In the genomic region with DNA sequence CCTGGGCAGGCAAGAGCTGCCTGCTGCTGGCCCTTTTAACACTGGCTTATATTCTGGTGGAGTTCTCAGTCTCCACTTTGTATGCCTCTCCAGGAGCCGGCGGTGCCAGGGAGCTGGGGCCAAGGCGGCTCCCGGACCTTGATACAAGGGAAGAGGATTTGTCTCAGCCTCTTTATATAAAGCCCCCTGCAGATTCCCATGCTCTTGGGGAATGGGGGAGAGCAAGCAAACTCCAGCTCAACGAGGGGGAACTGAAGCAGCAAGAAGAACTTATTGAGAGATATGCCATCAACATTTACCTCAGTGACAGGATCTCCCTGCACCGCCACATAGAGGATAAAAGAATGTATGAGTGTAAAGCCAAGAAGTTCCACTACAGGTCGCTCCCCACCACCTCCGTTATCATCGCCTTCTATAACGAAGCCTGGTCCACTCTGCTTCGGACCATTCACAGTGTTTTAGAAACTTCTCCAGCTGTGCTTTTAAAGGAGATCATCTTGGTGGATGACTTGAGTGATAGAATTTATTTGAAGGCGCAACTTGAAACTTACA, we compare ENCODE assay signal across 9 mouse cellular contexts. TPM values are rescaled to one million over a fixed set of nuclear protein-coding genes. Genes with fewer than 3 reads are reported as not detected.
DNase-seq lines count a peak whose midpoint lies in the region; ATAC-seq and TF ChIP-seq lines count a peak whose summit lies in the region.
"Had no signal": no experiment of that assay in that cellular context is flagged by ENCODE, and none has a peak within 500 bp of the region (broad histone marks: within the 10 kb centered on the region; RNA-seq: fewer than 3 reads in every experiment).

No protein-coding gene starts in this region.

- intact Hi-C loops in gastrocnemius, postnatal 36 days (cut with DNase I): loop anchor here (5.0 kb wide), 1 partner anchor 44 kb away; no protein-coding TSS in a partner anchor

- peak overlapping the region; percentile 88 for H3K9ac ChIP-seq in heart, embryonic 11.5 days (ENCODE audit: low read depth, low read length)
- H3K9ac ChIP-seq in forebrain, embryonic 14.5 days (ENCODE audit: low read length): peak overlapping the region; percentile 85
- peak overlapping the region; percentile 85 for H3K9ac ChIP-seq in liver, postnatal 0 days (replicated peaks)

- no peak for TF ChIP-seq CTCF in E14TG2a.4 (conservative IDR thresholded peaks at IDR 0.05; ENCODE audit: low read length)
- 0 out of 2 replicates have a peak, but pooled peaks have one; percentile 9 for TF ChIP-seq CTCF in liver, postnatal 0 days (IDR thresholded peaks at IDR 0.05; ENCODE audit: low read depth)

- ATAC-seq in heart, embryonic 11.5 days (replicated peaks; ENCODE audit: insufficient number of reproducible peaks, low FRiP score, low TSS enrichment): no peak
- ATAC-seq in forebrain, embryonic 14.5 days: no peak
- ATAC-seq in liver, postnatal 0 days: no peak

- H3K9me3 ChIP-seq in heart, embryonic 11.5 days (replicated peaks; ENCODE audit: control insufficient read depth, low read length): no peaks in the 10 kb centered on the region
- H3K9me3 ChIP-seq in E14TG2a.4 (ENCODE audit: low read length): peaks cover 28% of the 10 kb centered on the region
- no peaks in the 10 kb centered on the region for H3K9me3 ChIP-seq in forebrain, embryonic 14.5 days (replicated peaks; ENCODE audit: control insufficient read depth, low read length)
- no peaks in the 10 kb centered on the region for H3K9me3 ChIP-seq in liver, postnatal 0 days (ENCODE audit: low read length)

- whole genome bisulfite sequencing in heart, embryonic 11.5 days (ENCODE audit: insufficient replicate concordance): 24% methylated on average over 12 of the region's 12 CpGs
- WGBS in forebrain, embryonic 14.5 days: 32% methylated on average over 12 of the region's 12 CpGs
- 46% methylated on average over 12 of the region's 12 CpGs for WGBS in liver, postnatal 0 days (ENCODE audit: insufficient replicate concordance)

- H3K4me1 ChIP-seq in heart, embryonic 11.5 days (ENCODE audit: control insufficient read depth, insufficient read depth, low read length): 0 out of 2 replicates have a peak, but pooled peaks cover 2% of the 10 kb centered on the region
- peaks cover 34% of the 10 kb centered on the region for H3K4me1 ChIP-seq in E14TG2a.4 (replicated peaks; ENCODE audit: low read depth, low read length)
- H3K4me1 ChIP-seq in forebrain, embryonic 14.5 days (ENCODE audit: control insufficient read depth, insufficient read depth, low read length): peaks cover 8% of the 10 kb centered on the region
- H3K4me1 ChIP-seq in liver, postnatal 0 days (ENCODE audit: insufficient read depth): peaks cover 11% of the 10 kb centered on the region

- TF ChIP-seq EP300 in liver, postnatal 0 days (IDR thresholded peaks at IDR 0.05; ENCODE audit: low read depth): no peak

- DNase-seq in heart, adult 9 months (ENCODE audit: low spot score in 2 of 2): no peak
- no peak for DNase-seq in forebrain, embryonic 14.5 days (ENCODE audit: low spot score)
- no peak for DNase-seq in liver, postnatal 0 days
- no peak for DNase-seq in frontal cortex, postnatal 36 days (ENCODE audit: low spot score in 2 of 2)
- DNase-seq in cerebellum, postnatal 4 days (ENCODE audit: low spot score in 2 of 2): no peak
- no peak for DNase-seq in gastrocnemius, postnatal 36 days

- peak overlapping the region; percentile 99 for H3K4me2 ChIP-seq in heart, embryonic 11.5 days
- peak overlapping the region; percentile 88 for H3K4me2 ChIP-seq in forebrain, embryonic 14.5 days (ENCODE audit: low read length)
- H3K4me2 ChIP-seq in liver, postnatal 0 days (ENCODE audit: low read depth, low read length): peak overlapping the region; percentile 96

- no peaks in the 10 kb centered on the region for H3K27me3 ChIP-seq in heart, embryonic 11.5 days (ENCODE audit: control insufficient read depth, insufficient read depth, low read length)
- peaks cover 16% of the 10 kb centered on the region for H3K27me3 ChIP-seq in E14TG2a.4 (ENCODE audit: insufficient read depth, low read length)
- no peaks in the 10 kb centered on the region for H3K27me3 ChIP-seq in forebrain, embryonic 14.5 days (replicated peaks; ENCODE audit: control insufficient read depth, insufficient read depth, low read length)
- H3K27me3 ChIP-seq in liver, postnatal 0 days (ENCODE audit: insufficient read depth, low read length): no peaks in the 10 kb centered on the region
- H3K27me3 ChIP-seq: Patski had no signal

- peak overlapping the region; percentile 98 for H3K4me3 ChIP-seq in heart, embryonic 11.5 days (ENCODE audit: low read depth, low read length)
- peak overlapping the region; percentile 96 for H3K4me3 ChIP-seq in E14TG2a.4 (replicated peaks; ENCODE audit: low read length)
- H3K4me3 ChIP-seq in forebrain, embryonic 14.5 days (ENCODE audit: low read depth, low read length): peak overlapping the region; percentile 81
- peak overlapping the region; percentile 92 for H3K4me3 ChIP-seq in liver, postnatal 0 days (ENCODE audit: low read depth, low read length)

- H3K36me3 ChIP-seq in heart, embryonic 11.5 days (ENCODE audit: control insufficient read depth, insufficient read depth, low read length): peaks cover 10% of the 10 kb centered on the region
- H3K36me3 ChIP-seq in E14TG2a.4 (ENCODE audit: insufficient read depth, low read length): peaks cover 15% of the 10 kb centered on the region
- peaks cover 23% of the 10 kb centered on the region for H3K36me3 ChIP-seq in forebrain, embryonic 14.5 days (ENCODE audit: control insufficient read depth, insufficient read depth, low read length)
- peaks cover 2% of the 10 kb centered on the region; the same call in 1 of the 2 replicates for H3K36me3 ChIP-seq in liver, postnatal 0 days (replicated peaks; ENCODE audit: insufficient read depth, low read length)

- H3K27ac ChIP-seq in heart, embryonic 11.5 days (ENCODE audit: low read depth, low read length): no peak overlapping the region
- H3K27ac ChIP-seq in forebrain, embryonic 14.5 days (ENCODE audit: low read depth, low read length): no peak overlapping the region
- peak overlapping the region; percentile 85; the same call in 1 of the 2 replicates for H3K27ac ChIP-seq in liver, postnatal 0 days (ENCODE audit: low read depth)

RNA-seq across cellular contexts. Expression of a gene that starts 0.5 kb away (rescaled TPM):
- polyA plus RNA-seq in heart, embryonic 11.5 days (2014; fragmentation: Nextera tagmentation; extraction: Ambion mirVana): 6.2 and 7.7 TPM in 2 replicates
- polyA plus RNA-seq in forebrain, embryonic 14.5 days (2014; fragmentation: Nextera tagmentation; extraction: Ambion mirVana): 2.3 and 3.2 TPM in 2 replicates
- polyA plus RNA-seq in liver, postnatal 0 days (2015; fragmentation: Nextera tagmentation; extraction: Ambion mirVana): 2.2 and 2.6 TPM in 2 replicates
- 1 to 10 TPM; 1.2 to 1.5 TPM for total RNA-seq in gastrocnemius, postnatal 36 days (2021)

RNA-seq across cellular contexts. Expression of a gene that starts 1.7 kb away (rescaled TPM):
- polyA plus RNA-seq in heart, embryonic 11.5 days (2014; fragmentation: Nextera tagmentation; extraction: Ambion mirVana): 10.3 and 14.2 TPM in 2 replicates
- 20.4 and 20.8 TPM in 2 replicates for polyA plus RNA-seq in forebrain, embryonic 14.5 days (2014; fragmentation: Nextera tagmentation; extraction: Ambion mirVana)
- polyA plus RNA-seq in liver, postnatal 0 days (2015; fragmentation: Nextera tagmentation; extraction: Ambion mirVana): 3.9 TPM in 2 replicates
- total RNA-seq in gastrocnemius, postnatal 36 days (2021): 1 to 10 TPM; 3.7 to 3.8 TPM

RNA-seq across cellular contexts. Expression of a gene that starts 17.6 kb away (rescaled TPM):
- not detected in 2 replicates for polyA plus RNA-seq in heart, embryonic 11.5 days (2014; fragmentation: Nextera tagmentation; extraction: Ambion mirVana)
- polyA plus RNA-seq in forebrain, embryonic 14.5 days (2014; fragmentation: Nextera tagmentation; extraction: Ambion mirVana): not detected in 2 replicates
- not detected in 2 replicates for polyA plus RNA-seq in liver, postnatal 0 days (2015; fragmentation: Nextera tagmentation; extraction: Ambion mirVana)
- not detected for total RNA-seq in gastrocnemius, postnatal 36 days (2021)
- polyA plus RNA-seq: Patski had no signal
